Mouse (Mus musculus) right cerebral cortex, postnatal 36 days (tissue): Measurements from ENCODE around the gene Ppm1h.

Experiments used
- DNase-seq, 2 experiments: peaks; one replicate each; pipeline ENCODE4 v3.0.0; 2022; ENCODE audit warnings: low spot score in 2 of 2, mixed read lengths in 1 of 2

The Ppm1h gene

DNA sequence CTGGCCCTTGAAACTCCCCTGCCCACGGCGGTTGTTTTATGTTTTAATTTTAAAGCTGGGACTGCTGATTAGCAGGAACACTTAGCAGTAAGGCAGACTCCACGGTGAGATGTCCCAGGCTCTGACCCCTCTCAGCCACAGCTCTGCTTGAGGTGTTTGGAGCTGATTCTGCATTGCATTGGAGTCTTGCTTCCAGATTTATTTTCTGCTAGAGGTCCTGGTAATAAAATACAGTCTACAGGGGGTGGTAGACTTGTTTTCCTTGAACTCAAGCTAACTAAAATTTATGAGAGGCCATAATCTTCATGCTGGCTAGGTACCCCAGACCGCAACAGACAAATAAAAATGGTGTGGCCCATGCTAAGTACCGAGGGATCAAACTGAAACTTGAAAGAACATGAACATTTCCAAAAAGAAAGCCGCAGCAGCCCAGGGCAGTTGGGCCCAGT, 90.4 kb downstream of the Ppm1h start:
- DNase-seq, result no peak

DNA sequence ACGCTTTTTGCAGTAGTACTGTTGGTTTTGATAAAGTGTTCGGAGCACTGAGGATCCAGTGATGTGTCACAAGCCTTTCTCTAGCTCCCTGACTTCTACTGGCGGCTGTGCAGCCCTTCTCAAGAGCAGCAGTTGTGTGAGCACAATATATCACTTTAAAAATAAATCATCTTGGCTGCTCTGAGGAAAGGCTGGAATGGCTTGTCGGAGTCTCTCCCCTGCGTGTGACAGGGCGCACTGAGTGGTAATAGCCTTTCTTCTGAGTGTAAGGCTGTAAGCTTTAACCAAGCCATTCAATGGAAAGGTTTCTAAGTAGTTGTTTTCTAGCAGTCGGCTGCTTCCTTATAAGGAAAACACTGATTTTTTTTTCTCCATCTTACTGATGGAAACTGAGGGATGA, 91.8 kb downstream of the Ppm1h start:
- DNase-seq, result no peak

DNA sequence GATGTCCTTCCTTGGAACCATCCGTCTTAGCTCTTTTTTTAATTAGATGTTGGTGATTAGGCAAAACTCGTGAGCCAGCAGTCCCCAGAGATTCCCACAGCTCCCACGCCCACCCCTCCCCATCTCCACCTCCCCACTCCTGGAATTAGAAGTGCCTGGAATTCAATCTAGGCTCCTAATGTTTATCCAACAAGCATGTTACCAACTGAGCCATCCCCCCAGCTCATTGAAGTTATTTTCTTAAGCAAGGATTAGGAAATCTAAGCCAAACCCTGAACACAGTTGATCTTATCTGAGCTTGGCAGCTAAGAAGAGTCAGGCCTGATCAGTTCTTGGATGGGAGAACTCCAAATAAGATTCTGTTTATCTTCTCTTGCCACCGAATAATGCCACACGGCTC, 92.4 kb downstream of the Ppm1h start:
- no peak for DNase-seq

DNA sequence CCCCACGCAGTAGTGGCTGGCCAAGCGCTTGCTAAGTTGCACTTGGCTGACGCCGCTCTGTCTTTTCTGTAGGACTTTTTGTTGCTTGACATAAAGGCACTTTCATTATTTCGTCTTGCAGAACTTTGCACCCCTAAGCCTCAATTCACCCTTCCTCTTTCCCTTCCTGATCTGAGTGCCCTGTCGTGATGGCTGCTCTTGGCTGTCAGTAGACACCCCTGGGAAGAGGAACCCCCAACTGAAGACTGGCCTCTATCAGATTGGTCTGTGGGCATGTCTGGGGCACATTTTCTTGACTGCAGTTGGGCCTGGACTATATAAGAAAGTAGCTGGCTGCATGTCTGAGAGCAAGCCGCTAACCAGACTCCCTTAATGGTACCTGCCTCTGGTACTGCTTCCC, 95.6 kb downstream of the Ppm1h start:
- no peak for DNase-seq

DNA sequence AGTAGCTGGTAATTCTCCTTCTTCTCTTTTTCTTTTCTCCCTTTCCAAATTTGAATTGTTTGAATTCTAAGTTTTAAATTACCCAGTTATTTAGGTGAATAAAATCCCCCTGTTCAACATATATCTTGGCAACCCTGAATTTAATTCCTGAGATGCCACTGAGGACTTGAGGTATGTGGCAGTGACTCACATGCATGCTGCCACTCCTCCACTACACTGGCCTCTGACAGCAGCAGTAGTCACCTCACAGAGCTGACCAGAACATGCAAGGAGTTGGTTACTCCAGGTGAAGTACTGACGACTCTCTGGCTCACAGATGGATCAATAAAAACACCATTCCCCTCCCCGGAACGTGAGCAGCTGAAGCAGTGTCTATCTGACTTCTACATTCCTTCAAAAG, 98.9 kb downstream of the Ppm1h start:
- no peak for DNase-seq

DNA sequence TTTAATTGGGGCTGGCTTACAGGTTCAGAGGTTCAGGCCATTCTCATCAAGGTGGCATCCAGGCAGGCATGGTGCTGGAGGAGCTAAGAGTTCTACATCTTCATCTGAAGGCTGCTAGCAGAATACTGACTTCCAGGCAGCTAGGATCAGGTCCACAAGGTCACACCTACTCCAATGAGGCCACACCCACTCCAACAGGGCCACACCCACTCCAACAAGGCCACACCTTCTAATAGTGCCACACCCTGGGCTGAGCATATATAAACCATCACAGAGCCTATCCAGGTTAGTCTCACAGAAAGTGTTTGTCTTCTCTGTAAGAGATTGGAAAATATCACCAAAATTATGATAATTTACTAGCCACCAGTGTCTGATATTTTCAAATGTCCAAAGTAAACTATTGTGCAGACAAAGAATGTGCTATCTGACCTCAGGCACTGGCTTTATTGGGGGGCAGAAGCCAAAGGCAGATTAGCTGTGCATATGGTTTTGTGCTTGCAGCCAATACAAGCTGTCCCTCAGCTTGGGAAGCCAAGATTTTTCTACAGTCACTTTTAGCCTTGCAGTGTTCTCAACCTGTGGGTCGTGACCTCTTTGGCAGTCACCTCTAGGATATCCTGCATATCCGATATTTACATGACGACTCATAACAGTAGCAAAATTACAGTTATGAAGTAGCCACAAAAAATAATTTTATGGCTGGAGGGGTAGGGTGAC, 99.5 kb downstream of the Ppm1h start:
- DNase-seq, result no peak

DNA sequence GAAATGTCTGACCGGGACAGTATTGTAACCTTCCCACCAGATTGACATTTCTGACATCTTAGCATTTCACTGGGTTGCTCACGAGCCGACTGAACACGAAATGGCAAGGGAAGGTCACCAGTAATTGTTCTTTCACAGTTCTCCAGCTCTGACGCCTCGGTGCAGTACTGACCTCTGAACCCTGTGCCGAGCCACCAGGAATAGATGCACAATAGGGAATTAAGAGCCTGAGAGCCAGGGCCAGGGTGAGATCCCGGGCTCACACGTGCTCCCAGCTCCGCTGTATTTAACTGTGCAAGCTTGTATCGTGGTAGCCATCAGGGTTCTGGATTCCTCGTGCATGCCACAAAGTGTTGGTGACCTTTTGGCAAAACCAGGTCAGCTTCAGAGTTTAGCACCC, 100.8 kb downstream of the Ppm1h start:
- no peak for DNase-seq

DNA sequence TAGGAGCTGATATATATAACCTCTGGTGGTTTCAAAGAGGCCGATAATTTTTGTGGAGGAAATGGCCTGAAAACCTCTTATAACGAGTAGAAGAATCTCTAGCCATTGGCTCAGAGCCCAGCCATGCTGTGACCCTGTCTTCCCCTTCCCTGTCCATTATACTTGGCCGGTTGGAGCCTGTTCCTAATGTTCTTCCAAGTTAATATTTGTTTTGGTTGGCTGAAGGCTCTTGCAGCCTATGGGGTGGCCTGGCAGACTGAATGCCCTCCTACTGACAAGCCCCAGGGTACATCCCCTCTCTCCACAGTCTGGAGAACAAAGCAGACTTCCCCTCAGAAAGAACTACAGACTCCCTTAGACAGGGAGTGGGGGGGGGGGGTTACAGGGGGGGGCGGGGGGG, 104.2 kb downstream of the Ppm1h start:
- no peak for DNase-seq

DNA sequence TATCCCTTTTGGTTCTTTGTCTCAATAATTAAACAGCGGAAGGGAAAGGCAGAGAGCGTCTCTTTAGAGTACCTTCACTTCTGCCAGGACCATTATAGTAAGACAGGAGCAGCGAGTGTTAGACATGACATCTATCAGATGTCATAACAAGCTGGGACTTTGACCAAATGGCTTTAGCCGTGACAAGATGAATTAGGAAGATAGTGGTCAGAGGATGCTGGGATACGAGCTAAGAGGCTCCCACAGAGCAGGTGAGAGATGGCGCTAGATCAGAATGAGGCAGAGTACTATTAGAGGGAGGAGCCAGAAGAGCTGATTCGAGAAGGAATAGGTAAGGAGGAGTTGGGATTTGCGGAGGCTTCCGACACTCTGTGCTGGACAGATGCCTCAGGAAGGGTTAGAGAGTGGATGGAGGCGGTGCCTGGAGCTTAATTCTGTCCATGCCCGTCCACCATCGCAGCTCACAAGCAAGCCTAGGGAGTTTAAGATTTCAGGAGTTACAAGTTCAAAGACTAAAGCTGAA, 111.1 kb downstream of the Ppm1h start:
- no peak for DNase-seq

DNA sequence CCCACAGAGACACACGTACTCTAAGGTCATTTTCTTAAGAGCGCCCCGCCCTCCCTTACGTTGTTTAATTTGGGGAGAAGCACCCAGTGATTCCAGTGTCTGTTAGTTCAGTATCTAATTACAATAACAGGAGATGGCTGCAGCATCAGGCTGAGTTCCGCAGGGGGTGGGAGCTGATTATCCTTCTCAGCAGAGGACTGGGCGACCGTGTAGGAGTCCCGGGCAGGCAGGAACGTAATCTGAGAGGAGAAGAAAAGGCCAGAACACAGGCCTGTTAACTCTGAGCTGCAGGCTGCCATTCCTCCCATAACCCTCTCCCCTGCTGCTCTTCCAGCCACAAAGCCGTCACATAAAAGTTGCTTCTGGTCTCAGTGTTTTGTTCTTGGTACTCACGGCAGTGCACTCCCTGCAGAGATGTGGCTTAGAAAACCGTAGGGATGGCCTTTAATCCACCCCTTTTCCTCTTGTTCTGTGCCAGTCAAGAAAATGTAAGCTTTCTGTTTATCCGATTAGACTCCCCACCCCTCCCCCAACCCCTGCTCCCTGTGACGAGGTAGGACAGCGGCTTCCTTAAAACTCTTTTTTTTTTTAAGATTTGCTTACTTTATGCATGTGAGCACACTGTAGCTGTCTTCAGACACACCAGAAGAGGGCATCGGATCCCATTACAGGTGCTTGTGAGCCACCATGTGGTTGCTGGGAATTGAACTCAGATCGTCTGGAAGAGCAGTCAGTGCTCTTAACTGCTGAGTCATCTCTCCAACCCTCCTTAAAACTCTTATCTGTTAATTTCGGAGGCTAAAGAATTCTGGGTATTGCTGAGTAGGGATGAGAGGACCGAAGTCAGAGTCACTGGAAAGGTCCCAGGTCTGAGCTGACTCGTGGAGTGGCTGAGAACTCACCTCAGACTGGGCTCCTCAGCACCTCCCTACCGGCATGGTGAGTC, 113.7 kb downstream of the Ppm1h start:
- no peak for DNase-seq

DNA sequence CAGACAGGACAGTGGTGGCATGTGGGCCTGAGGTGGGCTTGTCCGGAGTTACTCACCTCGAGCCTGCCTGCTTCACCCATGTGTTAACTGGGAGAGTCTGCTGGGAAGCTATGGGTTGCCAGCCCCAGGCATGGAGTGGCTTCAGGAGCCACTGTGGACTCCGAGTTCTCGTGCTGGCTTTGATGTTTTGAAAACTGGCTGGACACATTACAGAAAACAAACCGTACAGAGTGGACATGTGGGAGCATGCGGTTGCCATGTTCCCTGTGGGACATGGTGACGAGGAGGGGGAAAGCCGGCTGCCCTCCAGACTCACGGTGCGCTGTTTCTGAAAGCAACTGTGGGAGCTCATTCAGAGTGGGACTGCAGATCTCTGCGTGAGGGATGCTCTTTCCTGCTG, 114.6 kb downstream of the Ppm1h start:
- no peak for DNase-seq

DNA sequence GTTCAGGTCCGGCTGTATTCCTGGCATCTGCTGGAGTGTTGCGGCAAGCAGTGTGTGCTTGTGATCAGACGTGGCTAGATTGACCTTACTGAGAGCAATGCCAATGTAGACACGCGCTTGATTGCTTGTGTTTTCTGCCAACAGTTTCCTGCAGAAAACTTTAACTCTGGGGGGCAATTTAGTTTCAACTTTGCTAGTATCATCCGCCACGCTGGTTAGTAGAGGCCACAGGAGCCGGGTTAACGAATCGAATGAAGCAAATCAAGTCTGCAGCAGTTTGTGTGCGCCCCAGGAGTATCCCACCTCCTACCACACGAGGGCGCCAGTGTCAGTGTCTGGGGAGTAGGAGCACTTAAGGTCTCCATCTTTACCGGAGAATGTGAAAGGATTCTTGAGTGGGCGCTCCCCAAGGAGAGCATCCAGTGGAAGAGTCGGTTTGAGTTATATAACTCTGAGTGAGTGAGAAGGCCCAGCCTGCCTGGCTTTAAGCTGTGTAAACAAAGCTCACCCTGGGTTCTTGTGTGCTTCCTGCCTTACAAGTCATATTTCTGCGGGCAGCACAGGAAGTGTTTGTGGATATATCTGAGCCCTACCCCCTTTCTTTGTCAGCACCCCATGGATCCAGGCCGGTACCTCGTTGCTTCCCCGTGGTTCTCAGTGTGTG, 115.8 kb downstream of the Ppm1h start:
- peak; percentile 44 to 50 for DNase-seq

DNA sequence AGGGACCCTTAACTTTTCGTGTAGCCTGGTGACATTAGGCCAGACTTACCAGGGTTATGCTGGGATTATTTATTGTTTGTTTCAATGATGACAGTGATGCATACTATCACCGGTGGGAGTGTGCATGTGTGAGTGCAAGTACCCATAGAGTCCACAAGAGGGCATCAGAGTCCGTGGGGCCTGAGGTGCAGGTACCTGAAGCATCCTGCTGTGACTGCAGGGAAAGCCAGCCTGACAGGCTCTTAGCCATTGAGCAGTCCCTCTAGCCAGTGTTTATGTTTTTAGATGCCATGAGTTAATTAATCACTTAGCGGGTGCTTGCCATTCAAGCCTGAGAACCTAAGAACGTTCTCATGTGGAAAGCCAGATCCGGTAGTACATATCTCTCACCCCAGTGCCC, 119.4 kb downstream of the Ppm1h start:
- DNase-seq, result no peak

DNA sequence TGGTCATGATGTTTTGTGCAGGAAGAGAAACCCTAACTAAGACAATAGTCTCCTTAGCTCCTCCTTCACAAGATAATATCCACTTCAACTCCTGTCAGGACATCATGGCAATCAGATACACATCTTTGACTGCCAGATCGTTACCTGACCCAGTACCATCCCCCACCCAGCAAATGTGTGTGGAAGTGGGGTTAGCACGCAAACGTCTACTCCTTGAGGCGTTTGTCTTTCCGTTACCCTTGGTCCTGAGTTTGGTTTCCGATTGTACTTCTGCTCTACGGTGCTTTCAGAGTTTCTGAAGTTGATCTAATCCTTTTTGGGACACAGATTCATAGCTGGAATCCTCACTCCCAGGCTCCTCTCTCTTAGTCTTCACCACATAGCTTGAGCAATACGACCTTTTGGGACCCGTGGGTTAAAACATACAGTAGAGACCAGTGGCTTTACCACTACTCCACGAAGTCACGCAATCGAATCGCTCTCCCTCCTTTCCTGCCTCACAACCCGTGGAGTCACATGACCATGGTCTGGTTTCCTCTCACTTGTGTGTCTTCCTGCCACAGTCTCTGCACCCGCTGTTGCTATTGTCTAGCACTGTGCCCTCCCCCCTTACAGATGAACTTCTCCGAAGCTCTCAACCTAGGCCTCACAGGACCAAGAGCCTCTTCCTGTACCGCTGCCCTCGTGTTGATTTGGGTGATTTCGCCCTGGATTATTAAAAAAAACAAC, 121.6 kb downstream of the Ppm1h start:
- no peak for DNase-seq

DNA sequence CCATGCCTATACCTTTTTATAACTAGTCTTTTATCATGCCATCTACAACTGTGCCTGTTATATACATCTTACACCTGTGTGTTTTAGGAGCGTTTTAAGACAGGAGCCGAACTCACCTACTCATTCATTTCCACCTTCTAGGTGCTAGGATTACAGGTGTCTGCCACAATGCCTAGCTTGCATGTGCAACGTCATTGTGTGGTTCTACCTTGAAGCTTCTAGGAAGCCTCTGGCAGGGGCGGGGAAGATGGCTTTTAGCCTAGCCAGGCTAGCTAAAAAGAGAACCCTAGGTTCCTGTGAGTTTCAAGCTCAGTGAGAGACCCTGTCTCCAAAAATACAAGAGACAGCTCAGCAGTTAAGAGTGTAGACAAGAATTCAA, 122.2 kb downstream of the Ppm1h start:
- DNase-seq, result no peak

DNA sequence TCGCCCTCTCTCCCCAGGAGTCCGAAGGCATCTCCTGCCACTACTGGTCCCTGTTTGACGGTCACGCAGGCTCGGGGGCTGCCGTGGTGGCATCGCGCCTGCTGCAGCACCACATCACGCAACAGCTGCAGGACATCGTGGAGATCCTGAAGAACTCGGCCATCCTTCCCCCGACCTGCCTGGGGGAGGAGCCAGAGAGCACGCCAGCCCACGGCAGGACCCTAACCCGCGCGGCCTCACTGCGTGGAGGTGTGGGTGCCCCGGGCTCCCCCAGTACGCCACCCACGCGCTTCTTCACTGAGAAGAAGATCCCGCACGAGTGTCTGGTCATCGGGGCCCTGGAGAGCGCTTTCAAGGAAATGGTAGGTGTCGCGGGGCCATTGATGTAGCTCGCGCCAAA, 123.7 kb downstream of the Ppm1h start:
- no peak for DNase-seq

DNA sequence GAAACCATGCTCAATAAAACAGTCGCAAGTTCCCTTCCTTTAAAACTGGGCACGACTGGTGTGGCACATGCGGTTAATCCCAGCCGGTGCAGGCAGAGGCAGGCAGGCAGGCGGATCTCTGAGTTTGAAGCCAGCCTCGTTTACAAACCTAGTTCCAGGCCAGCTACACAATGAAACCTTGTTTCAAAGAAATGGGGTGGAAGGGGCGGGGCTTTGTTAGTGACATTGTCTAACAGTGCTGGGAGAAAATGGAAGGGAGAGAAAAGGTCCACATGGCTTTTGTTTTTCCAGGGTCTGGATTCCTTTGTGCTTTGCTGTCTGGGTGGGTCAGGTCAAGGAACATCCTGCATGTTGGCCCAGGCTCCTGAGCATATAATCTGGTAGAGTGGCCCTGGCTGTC, 124.3 kb downstream of the Ppm1h start:
- no peak for DNase-seq

DNA sequence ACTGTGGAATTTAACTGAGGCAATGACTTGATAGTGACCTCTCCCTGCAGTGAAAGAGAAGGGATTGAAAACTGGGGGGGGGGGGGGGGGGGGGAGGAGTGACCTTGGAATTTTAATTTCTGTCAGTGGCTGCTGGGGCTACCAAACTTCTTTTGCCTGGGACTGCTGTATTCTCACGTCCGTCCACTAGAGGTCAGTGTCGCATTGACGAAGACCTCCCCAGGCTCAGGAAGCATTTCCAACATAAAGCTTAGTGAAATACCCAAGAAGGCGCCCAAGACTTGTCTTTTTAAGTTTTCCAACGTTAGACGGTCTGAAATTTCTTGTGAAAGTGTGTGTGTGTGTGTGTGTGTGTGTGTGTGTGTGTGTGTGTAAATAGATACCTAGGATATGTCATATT, 125.3 kb downstream of the Ppm1h start:
- peak in 1 of 2 experiments; percentile 36 for DNase-seq

DNA sequence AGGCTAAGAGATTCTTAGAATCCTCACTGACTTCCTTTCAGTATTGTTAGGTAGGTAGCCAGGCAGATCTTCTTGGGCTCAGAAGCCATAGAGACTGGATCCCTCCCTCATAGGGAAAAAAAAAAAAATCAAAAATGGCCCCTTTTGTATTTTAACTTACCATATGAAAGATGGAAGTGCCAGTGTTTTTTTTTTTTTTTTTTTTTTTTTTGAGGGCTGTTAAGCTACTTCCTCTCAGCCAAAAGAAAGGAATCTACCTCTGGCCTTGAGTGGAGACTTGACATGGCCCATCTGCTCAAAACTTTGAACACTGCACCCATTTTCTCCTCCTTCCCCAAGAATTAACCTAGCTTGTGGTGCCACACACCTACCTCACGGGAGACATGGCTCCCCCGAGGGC, 127.3 kb downstream of the Ppm1h start:
- no peak for DNase-seq

DNA sequence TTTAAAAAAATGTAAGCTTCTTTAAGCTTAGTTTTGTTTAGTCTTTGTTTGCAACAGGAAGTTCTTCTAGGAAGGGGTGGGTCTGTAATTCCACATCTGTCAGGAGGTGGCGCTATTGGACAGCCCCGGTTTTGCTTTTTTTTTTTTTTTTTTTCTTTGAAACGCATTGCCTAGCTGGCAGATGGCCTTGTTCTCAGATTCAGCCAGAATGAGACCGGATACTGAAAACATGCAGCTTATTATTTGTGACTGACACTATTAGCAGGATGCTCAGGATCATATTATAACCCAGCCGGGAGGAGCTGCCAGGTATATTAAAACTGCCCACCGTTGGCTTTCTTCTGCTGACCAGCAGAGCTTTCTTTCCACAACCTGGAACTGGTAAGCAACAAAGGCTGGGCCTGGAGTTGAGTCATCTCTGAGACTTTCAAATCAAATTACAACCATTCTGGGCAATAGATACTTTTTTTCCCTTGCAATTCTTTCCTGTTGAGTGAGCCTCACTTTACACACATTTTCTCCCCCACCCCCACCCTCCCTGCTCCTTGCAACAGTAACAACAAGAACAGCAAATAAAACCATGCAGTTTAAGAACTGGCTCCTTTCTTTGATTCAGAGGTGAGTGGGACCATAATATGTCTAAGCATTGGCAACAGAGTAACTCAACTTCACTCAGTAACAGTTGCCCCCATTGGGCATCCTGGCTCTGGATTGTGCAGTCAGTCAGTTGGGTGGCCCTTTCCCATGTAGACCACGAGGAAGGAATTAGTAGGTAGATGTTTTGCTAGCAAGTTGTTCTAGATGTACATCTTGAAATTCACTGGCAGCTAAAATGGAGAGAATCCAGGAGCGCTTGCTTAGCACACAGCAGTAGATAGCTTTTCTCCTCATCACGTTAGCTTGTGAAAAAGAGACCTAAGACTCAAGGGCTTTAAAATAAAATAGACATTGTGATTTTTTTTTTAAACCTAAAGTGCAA, 128.9 kb downstream of the Ppm1h start:
- DNase-seq, result peak in 1 of 2 experiments; percentile 46
